Mouse (Mus musculus): Measurements from ENCODE around the gene Naa15.

Naa15 gene

GRCm38 (mm10) chr3:51517467-51517866 is 102.5 kb downstream of the Naa15 start:
- DNase-seq (ENCODE audit: low spot score): no peak

GRCm38 (mm10) chr3:51517878-51518762 is 103.2 kb downstream of the Naa15 start:
- no peak for DNase-seq (ENCODE audit: low spot score)

DNA sequence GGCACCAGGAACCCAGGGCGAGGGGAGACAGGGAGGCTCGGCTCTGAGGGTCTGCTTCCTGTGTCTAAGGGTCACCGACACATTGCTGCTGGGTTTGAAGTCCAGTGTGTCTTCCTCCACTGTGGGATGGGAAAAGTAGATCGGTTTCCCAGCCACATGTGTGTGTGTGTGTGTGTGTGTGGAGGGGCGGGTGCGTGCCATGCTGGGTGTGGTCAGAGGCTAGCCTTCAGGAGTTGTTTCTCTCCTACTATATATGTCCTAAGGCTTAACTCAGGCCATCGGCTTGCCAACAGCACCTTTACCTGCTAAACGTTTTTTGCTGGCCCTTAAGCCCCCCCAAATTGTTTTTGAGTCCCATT is 103.8 kb downstream of the Naa15 start:
- DNase-seq (ENCODE audit: low spot score): no peak

- DNase-seq (ENCODE audit: low spot score): no peak
These were observed 106.3 kb downstream of the Naa15 start for GRCm38 (mm10) chr3:51521262-51521661.

DNA sequence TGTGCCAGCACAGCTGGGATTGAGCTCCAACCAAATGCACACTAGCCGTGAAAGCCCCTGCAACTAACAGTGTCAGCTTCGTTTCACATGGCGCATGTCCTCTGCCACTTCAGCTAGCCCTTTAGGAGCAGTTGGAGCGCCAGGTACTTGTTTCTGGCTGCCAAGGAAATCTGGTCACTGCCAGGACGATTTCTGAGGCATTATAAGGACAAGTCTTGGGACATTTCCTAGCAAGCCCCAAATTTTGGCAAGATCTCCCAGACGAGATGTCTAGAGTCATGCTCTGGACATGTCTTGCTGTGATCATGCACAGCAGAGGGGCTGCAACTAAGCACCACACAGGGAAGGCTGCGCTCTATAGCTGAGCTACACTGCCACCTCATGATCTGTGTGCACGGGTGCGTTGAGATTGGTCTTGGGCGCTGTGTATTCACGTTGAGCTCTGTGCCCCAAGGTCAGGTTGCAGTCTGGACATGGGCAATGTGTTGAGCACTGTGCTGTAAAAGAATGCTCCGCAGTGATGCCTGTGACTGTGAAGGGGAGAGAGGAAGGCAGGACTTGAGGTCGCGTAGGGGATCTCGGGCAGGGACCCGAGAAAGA is 110.3 kb downstream of the Naa15 start:
- DNase-seq (ENCODE audit: low spot score): no peak

Data from embryo, embryonic 10 days (tissue).